10 mouse cellular contexts compared by ENCODE assay signal in the genomic region with DNA sequence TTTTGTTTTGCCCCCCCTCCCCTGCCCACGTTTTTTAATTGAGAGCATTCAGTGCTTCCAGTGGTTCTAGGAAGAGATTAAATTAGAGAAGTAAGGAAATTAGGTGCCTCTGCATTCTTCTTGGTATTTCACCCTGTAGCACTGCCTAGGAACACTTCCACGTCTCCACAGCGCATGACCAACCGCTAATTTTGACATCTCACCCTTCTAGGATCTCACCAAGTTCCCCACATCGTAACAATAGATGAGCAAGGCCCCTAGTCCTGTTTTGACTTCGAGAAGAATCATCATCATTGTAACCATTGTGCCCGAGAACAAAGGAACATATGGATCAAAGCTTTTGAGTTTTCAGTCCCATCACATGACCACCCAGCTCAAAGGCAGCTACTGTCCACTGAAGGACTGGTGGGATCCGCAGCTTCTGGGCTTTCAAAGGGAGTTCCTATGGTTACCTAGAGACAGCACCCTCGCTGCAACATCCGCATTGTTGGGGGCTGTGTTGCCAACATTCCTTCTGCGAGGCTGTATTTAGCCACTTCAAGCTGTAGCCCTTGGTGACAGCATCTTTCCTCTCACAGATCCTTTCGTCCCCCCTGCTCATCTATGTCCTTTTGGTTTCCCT. TPM values are rescaled to one million over a fixed set of nuclear protein-coding genes. Genes with fewer than 3 reads are reported as not detected.
A peak's percentile ranks its signal among the peaks of the same experiment; 100 is the strongest.
DNase-seq lines count a peak whose midpoint lies in the region; ATAC-seq lines count a peak whose summit lies in the region.
"Had no signal": no experiment of that assay in that cellular context is flagged by ENCODE, and none has a peak within 500 bp of the region (broad histone marks: within the 10 kb centered on the region; RNA-seq: fewer than 3 reads in every experiment).

No protein-coding gene starts in this region.

- no peak overlapping the region for H3K4me3 ChIP-seq in forebrain, embryonic 11.5 days (ENCODE audit: low read depth, low read length)
- no peak overlapping the region for H3K4me3 ChIP-seq in hindbrain, embryonic 13.5 days
- no peak overlapping the region for H3K4me3 ChIP-seq in heart, embryonic 11.5 days (ENCODE audit: low read depth, low read length)

- peak; percentile 79 for ATAC-seq in forebrain, embryonic 11.5 days (replicated peaks; ENCODE audit: low FRiP score)
- peak; percentile 80 for ATAC-seq in hindbrain, embryonic 13.5 days (ENCODE audit: low FRiP score)
- no peak for ATAC-seq in cerebellum, adult (ENCODE audit: insufficient number of reproducible peaks, low FRiP score, low TSS enrichment)
- no peak for ATAC-seq in heart, embryonic 11.5 days (replicated peaks; ENCODE audit: insufficient number of reproducible peaks, low FRiP score, low TSS enrichment)

- no peak overlapping the region for H3K9ac ChIP-seq in forebrain, embryonic 11.5 days (ENCODE audit: low read length)
- no peak overlapping the region for H3K9ac ChIP-seq in hindbrain, embryonic 13.5 days
- H3K9ac ChIP-seq in heart, embryonic 11.5 days (ENCODE audit: low read depth, low read length) = no peak overlapping the region
- H3K9ac ChIP-seq: liver, embryonic 14.5 days had no signal

- 29% methylated on average over 12 of the region's 12 CpGs for WGBS in forebrain, embryonic 11.5 days
- 9% methylated on average over 12 of the region's 12 CpGs for WGBS in hindbrain, embryonic 13.5 days
- 43% methylated on average over 12 of the region's 12 CpGs for WGBS in heart, embryonic 11.5 days (ENCODE audit: insufficient replicate concordance)

- no peaks in the 10 kb centered on the region for H3K27me3 ChIP-seq in forebrain, embryonic 11.5 days (ENCODE audit: control insufficient read depth, insufficient read depth, low read length)
- peaks cover 18% of the 10 kb centered on the region for H3K27me3 ChIP-seq in hindbrain, embryonic 13.5 days
- no peaks in the 10 kb centered on the region for H3K27me3 ChIP-seq in heart, embryonic 11.5 days (ENCODE audit: control insufficient read depth, insufficient read depth, low read length)
- H3K27me3 ChIP-seq: Patski had no signal

- DNase-seq in forebrain, embryonic 11.5 days (ENCODE audit: low spot score) = peak; percentile 59
- peak; percentile 53 to 60 for DNase-seq in left cerebral cortex, postnatal 36 days (ENCODE audit: low spot score in 2 of 2)
- peak; percentile 80 to 90 for DNase-seq in right cerebral cortex, postnatal 10 days (ENCODE audit: low spot score in 2 of 2)
- no peak for DNase-seq in gastrocnemius, postnatal 10 days
- DNase-seq in testis, postnatal 14 days (ENCODE audit: low spot score) = no peak

- no peak overlapping the region for H3K4me2 ChIP-seq in forebrain, embryonic 11.5 days (ENCODE audit: low read depth, low read length, severe bottlenecking)
- H3K4me2 ChIP-seq in hindbrain, embryonic 13.5 days = no peak overlapping the region
- no peak overlapping the region for H3K4me2 ChIP-seq in heart, embryonic 11.5 days

- peaks cover 6% of the 10 kb centered on the region; the same call in 1 of the 2 replicates for H3K4me1 ChIP-seq in forebrain, embryonic 11.5 days (replicated peaks; ENCODE audit: control insufficient read depth, insufficient read depth, low read length)
- peaks cover 2% of the 10 kb centered on the region for H3K4me1 ChIP-seq in hindbrain, embryonic 13.5 days (replicated peaks)
- no peaks in the 10 kb centered on the region for H3K4me1 ChIP-seq in heart, embryonic 11.5 days (ENCODE audit: control insufficient read depth, insufficient read depth, low read length)

- H3K9me3 ChIP-seq in forebrain, embryonic 11.5 days (ENCODE audit: control insufficient read depth, low read length) = no peaks in the 10 kb centered on the region
- H3K9me3 ChIP-seq in hindbrain, embryonic 13.5 days = no peaks in the 10 kb centered on the region
- no peaks in the 10 kb centered on the region for H3K9me3 ChIP-seq in heart, embryonic 11.5 days (replicated peaks; ENCODE audit: control insufficient read depth, low read length)

- no peaks in the 10 kb centered on the region for H3K36me3 ChIP-seq in forebrain, embryonic 11.5 days (ENCODE audit: control insufficient read depth, insufficient read depth, low read length)
- H3K36me3 ChIP-seq in hindbrain, embryonic 13.5 days = no peaks in the 10 kb centered on the region
- no peaks in the 10 kb centered on the region for H3K36me3 ChIP-seq in heart, embryonic 11.5 days (ENCODE audit: control insufficient read depth, insufficient read depth, low read length)

- intact Hi-C loops in left cerebral cortex, postnatal 36 days (cut with DNase I) = no loop called here

- 0 out of 2 replicates have a peak overlapping the region, but pooled peaks have one; percentile 41 for H3K27ac ChIP-seq in forebrain, embryonic 11.5 days (ENCODE audit: low read depth, low read length)
- peak overlapping the region; percentile 40; the same call in 1 of the 2 replicates for H3K27ac ChIP-seq in hindbrain, embryonic 13.5 days
- H3K27ac ChIP-seq in heart, embryonic 11.5 days (ENCODE audit: low read depth, low read length) = no peak overlapping the region
- H3K27ac ChIP-seq: liver, embryonic 14.5 days had no signal

RNA-seq across cellular contexts. Expression of gene Fgfbp3, which starts 8.9 kb away (rescaled TPM):
- 28.6 and 29.3 TPM in 2 replicates for polyA plus RNA-seq in forebrain, embryonic 11.5 days (2014; fragmentation: Nextera tagmentation; extraction: Ambion mirVana)
- 56.2 and 64.3 TPM in 2 replicates for polyA plus RNA-seq in hindbrain, embryonic 13.5 days (2015; fragmentation: Nextera tagmentation; extraction: Ambion mirVana)
- total RNA-seq in left cerebral cortex, postnatal 36 days (2021) = 1 to 10 TPM; 6.8 to 6.9 TPM
- 1 to 10 TPM; 2.0 to 4.4 TPM for total RNA-seq in gastrocnemius, postnatal 10 days (2021)
- 3.7 and 4.0 TPM in 2 replicates for polyA plus RNA-seq in heart, embryonic 11.5 days (2014; fragmentation: Nextera tagmentation; extraction: Ambion mirVana)

RNA-seq across cellular contexts. Expression of gene Btaf1, which starts 15.3 kb away (rescaled TPM):
- polyA plus RNA-seq in forebrain, embryonic 11.5 days (2014; fragmentation: Nextera tagmentation; extraction: Ambion mirVana) = 23.3 and 23.8 TPM in 2 replicates
- 9.8 and 10.1 TPM in 2 replicates for polyA plus RNA-seq in hindbrain, embryonic 13.5 days (2015; fragmentation: Nextera tagmentation; extraction: Ambion mirVana)
- total RNA-seq in left cerebral cortex, postnatal 36 days (2021) = 10 to 100 TPM; 20.1 to 27.6 TPM
- 10 to 100 TPM; 10.3 to 10.7 TPM for total RNA-seq in gastrocnemius, postnatal 10 days (2021)
- polyA plus RNA-seq in heart, embryonic 11.5 days (2014; fragmentation: Nextera tagmentation; extraction: Ambion mirVana) = 12.8 and 13.7 TPM in 2 replicates

Comparison
In these comparisons a context has a peak if more than half of its experiments do, and no peak if none do; other contexts are left out.
1. ATAC-seq: peak in forebrain, embryonic 11.5 days (single experiment) and hindbrain, embryonic 13.5 days (single experiment); none in cerebellum, adult (single experiment) and heart, embryonic 11.5 days (single experiment).
2. DNase-seq: peak in forebrain, embryonic 11.5 days (single experiment), left cerebral cortex, postnatal 36 days (2 of 2) and right cerebral cortex, postnatal 10 days (2 of 2); none in gastrocnemius, postnatal 10 days (single experiment) and testis, postnatal 14 days (single experiment).